Mouse (Mus musculus): ENCODE data around the gene Lmo1. TPM values are rescaled to one million over a fixed set of nuclear protein-coding genes. Genes with fewer than 3 reads are reported as not detected.

Lmo1 gene
- total RNA-seq, 2 experiments from 2014 or later: 2.4 to 3.1 TPM

DNA sequence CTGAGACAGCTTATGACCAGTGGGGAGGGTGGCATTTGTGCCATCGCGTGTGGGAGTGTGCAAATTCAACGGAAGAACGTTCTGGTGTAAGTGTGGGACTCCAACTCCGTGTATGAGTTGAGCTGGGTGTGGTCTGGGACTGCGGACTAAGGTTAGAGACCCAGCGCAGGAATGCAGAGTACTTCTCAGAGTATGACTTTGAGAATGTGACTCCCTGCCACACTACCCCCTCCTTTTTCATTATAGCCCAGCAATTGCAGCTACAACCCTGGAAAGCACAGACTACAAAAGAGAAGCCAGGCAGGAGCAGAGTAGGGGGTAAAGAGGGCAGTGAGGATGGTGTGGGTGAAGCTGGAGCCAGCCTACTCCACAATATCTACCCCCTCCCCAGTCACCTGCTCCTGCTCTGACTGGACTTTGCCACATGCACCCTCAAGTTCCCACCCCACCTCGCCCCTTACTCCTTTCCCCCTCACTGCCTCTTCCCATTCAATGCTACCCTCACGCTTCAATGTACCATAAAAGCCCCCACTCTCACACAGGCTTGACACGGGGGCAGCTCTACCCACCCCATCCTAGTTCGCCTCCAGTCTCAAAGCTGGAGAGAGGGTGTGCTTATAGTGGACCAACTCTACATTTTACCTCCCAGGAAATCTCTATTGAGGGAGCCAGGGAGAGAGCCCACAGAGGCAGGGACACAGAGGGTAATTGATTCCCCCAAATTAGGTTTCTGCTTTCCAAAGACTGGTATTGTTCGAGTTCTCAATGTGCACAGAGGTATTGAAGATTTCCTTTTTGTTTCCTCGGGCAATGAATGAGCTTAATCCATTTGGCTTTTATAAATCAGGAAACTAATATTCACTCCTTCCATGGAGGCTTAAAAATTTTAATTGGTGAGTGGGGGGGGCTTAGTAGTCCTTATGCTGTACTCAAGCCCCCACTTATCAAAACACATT lies 941 bp upstream of the Lmo1 start:
- DNase-seq: no peak

DNA sequence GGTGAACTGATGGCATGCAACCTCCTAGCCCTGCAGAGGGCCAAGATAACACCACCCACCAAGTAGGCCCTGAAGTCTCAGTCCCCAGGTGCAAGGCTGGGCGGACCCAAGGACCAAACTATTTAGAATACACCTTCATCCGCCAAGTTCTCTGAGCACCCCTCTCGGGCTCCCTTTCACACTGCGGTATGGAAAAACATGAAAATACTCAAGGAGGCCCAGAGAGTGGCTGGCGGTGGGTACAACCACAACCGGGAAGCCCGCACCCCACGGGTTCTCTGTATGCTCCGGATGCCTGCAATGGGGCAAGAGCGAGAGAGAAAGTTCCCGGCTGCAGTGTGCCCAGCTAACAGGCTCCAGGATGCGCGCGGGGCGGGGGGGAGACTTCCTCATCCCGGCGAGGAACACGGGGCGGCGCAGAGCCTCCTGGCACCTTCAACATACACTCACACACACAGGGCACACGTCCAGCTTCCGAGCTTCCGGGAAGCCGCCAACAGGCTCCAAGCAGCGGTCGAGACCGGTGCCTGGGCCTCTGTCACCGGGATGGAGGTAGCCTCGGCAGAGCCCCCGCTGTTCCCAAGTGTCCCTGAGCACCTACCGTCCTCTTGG lies 564 bp downstream of the Lmo1 start:
- peak; percentile 48 to 54 for DNase-seq
- intact Hi-C loops (cut with DNase I): no loop called here

More for the DNA sequence above, 941 bp upstream of the Lmo1 start:
- intact Hi-C loops (cut with DNase I): no loop called here

DNA sequence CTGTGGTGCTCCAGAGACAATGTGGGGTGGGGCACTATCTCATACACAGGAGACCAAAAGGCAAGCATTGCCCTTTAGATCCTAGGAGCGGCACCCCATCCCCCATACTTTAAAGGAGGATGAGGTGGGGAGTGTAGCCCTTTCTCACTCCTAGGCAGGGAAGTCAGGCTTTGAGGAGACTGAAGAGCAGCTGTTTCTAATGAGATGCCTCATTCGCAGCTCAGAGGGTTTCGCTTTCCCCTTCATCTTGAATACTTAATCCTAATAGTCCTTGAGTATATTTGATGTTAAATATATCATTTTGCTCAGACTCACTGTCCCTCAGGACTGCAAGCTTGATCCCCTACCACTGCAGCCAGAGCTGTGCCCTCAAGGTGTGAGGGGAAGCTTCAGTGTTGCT lies 3.1 kb downstream of the Lmo1 start:
- no peak for DNase-seq
- intact Hi-C loops (cut with DNase I): loop anchor here (2.0 kb wide), 1 partner anchor 47 kb away; no protein-coding TSS in a partner anchor

DNA sequence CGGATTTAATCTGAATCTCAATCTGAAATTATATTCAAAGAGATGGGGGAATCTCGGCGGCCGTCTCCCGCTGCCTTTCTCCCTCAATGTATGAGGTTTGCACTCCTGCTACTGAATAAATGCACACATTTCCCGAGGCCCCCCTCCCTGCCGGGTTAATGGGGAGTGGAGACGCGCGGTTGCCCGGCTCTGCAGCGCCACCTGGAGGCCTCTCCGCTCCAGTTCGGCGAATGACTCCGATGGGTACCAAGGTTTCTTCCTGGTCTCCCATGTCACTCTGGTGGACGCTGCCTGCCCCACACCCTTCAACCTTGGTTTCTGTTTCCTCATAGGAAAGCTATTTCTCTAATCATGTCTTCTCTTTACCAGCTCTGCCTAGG lies 4.6 kb downstream of the Lmo1 start:
- intact Hi-C loops (cut with DNase I): loop anchor here (1.0 to 2.0 kb wide), 2 partner anchors 31 to 48 kb away; no protein-coding TSS in a partner anchor
- DNase-seq: peak; percentile 84 to 89

DNA sequence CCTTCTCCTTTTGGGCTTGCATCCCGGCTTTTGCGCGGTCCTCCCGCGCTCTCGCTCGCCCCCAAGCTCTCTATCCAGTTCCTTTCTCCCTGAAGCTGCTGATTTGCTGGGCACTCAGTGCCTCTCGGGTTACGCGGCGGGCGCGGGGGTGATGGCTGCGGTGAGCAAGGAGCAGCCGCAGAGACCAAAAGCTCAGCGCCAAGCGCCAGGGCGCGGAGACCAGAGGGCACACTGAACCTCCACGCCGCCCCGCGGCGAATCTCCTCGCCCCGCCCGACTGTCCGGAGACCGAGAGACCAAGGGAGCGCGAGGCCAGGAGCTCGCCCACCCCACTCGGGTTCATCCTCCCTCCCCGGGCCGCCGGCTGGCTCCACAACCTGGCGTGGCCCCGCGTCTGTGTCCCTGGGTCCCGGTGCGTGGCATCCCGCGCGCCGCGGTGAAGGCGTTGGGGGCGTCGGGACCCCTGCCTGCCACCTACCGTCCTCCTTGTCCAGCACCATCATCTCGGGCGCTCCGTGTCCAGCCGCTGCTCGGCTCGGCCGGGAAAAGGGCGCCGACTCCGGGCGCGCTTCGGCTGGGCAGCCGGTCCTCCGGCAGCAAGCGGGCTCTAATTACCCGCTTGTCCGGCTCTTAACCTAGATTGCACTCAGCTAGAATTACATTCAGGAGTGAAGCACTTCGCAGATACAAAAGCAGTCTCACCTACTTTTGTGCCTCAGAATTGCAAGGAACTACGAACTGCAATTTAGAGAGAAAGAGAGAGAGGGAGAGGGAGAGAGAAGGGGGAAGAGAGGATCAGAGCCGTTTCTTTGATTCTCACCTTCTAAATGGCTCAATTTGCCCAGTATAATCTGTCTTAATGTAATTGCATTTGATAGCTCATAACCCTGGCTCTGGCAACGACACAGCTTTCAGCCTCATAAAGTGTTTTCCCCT lies 5.2 kb downstream of the Lmo1 start:
- intact Hi-C loops (cut with DNase I): loop anchor here (1.0 to 2.0 kb wide), 3 partner anchors 30 to 71 kb away; no protein-coding TSS in a partner anchor

DNA sequence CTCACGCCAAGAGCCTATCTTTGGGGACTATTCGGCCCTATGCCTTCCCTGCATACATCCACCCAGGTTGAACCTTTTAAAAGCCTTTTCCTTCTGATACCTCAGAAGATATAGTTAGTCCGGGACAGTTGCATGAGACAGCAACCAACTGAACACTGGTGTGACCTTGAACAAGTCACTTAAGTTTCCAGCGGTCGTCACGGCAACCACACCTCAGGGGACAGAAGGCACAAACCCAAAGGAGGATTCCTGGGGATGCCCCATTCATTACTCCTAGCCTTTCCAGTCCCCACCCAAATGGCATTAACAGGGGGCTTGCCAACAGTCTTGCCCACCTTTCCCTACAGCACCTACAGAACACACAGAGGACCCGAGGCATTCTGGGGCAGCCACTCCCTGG lies 6.3 kb downstream of the Lmo1 start:
- DNase-seq: no peak
- intact Hi-C loops (cut with DNase I): loop anchor here (2.0 kb wide), 1 partner anchor 70 kb away; no protein-coding TSS in a partner anchor

More for the DNA sequence above, 5.2 kb downstream of the Lmo1 start:
- peak; percentile 13 to 21 for DNase-seq

DNA sequence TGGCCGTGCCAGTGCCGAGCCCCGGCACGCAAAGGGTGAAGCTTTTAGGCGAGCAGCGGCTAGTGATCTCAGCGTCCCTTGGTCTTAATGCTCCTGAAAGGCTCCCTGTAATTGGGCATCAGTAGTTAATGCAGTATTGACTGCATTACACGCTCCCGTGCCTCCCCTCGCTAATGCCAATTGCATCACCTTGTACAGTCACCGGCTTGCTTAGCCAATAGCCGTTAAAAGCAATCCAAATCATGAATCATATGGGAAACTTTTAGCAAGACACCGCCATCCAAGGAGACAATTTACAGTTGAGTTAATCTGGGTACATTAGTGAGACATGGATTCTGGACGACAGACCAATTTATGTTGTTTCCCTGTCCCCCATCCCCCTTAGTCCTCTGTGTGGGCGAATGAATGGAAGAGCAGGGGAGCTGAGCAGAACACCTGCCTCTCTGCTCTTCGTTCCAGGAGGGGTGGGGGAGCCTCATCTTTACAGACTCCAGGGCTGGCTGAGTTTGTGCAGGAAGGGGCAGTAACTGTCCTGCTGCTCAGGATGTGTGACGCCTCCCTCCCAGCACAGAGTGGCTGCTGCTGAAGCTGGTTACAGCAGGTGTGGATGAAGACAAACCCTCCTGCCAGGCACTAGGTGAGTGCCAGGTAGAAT lies 8.9 kb downstream of the Lmo1 start:
- DNase-seq: no peak
- intact Hi-C loops (cut with DNase I): no loop called here

DNA sequence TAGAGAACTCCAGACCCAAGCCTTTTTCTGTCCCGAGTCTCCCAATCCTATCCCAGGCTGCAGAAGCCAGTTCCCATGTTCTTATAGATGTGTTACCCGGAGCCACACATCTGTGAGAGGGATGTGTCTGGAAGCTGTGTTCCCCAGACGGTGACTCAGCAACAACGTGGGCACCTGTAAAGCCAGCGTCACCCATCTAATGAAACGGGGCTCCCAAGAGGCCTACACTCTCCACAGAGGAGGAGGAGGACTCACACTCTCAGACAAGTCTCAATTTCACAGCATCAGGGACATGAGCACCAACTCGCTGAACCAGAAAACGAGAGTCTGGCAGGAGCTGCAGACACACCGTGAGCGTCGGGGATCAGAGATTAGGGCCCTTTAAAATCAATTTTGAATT lies 20.7 kb downstream of the Lmo1 start:
- intact Hi-C loops (cut with DNase I): no loop called here
- DNase-seq: no peak

DNA sequence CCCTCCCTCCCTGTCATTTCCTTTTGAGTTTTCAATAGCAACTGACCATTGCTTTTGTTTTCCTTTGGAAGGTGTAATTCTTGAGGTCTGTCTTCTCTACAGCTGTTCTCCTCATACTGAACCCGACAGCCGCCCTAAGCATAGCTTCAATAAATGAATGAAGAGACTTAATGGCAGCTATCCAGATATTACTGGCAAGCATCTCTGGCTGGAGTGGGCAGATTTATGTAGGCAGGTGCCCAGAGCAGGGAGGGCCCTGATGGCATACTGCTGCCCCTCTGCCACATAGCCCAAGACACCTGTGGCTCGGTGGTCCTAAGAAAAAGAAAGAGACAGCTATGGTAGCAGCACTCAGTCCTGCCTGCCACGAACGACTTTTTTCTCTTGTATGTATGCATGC lies 21.5 kb downstream of the Lmo1 start:
- intact Hi-C loops (cut with DNase I): no loop called here

DNA sequence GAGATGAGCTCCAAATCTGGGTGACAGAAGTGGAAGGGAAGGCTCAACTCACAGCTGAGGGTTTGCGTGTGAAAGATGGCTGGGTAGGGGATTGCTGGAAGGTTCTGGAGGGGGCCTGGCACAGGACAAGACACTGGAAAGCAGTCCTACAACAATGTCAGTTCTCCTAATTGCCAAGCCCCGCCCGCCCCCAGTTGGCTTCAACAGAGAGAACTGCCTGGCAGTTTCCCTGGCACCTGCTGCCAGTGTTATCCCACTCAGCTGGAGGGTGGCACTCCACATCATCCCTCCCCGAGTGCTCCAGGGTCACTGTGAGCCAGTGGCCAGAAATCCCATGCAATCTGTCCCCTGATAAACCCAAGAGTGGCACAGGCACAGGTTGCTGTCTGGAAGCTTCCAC lies 23.9 kb downstream of the Lmo1 start:
- DNase-seq: no peak
- intact Hi-C loops (cut with DNase I): no loop called here

More for the DNA sequence above, 21.5 kb downstream of the Lmo1 start:
- DNase-seq: no peak

DNA sequence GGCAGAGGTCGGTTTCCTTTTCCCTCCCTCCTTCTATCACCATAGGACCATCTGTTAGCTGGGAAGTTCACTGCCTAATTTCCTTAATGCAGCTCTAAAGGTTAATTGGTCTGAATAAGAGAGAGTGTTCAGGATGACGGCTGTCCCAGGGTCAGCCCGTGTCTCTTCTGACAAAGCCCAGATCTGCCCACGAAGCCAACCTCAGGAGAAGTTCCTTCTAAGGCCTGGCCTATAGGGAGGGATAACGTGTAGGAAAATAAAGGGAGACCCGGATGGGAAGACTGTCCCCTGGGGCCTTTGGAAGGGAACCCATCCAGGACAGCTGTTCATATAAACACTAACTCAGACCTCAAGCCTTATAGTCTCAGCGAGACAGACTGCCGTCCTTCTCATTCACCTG lies 29.8 kb downstream of the Lmo1 start:
- intact Hi-C loops (cut with DNase I): no loop called here
- DNase-seq: no peak

DNA sequence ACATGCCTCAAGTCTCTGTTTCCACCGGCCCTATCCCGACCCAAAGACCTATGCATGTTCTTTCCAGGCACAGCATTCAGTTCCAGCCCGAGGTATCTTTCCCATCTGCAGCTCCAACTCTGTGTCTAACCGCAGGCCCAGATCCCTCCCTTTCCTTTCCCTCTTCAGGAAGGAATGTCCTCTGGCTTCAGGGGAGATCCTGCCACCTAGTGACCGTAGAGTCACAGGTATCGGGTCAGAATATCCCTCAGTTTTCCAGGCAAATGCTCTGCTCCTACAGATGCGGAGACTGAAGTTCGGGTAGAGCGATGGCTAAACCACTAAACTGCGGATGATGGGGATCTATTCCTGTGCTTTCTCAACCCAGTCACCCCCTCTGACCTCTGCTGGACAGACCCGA lies 30.3 kb downstream of the Lmo1 start:
- intact Hi-C loops (cut with DNase I): no loop called here
- DNase-seq: no peak

DNA sequence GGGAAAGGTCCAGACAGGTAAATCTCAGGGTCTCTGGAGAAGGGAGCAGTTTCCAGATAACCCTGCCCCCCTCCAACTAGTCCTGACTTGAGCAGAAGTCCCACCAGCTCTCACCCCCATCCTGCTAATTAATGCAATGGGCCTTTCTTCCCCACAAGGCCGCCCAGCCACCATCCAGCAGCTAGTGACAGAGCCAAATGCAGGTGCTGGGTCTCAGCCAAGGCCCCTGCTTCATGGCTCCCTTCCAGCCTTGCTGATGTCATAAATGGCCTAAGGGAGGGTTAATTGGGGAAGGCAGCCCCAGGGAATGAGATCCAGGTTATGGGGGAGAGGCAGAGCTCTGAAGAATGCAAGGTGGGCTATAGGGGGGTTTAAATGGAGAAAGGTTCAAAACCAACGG lies 32.4 kb downstream of the Lmo1 start:
- intact Hi-C loops (cut with DNase I): no loop called here
- no peak for DNase-seq

DNA sequence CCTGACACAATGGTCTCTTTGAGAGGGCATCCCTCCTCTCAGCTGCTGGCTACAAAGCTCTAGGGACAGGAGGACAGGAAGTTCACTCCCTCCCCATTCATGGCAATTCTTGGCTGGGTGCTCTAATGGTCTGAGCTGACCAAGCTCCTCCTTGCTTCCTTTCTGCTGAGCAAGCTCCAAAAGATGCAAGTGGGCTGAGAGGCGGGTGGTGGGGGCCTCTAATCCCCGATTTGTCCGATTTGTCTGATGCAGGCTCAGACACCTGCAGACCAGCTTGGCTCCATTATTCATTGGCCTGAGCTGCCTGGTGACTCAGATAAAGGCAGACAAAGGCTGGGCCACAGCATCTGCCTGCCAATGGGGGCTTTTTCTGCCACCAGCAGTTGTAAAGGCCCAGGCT lies 33.3 kb downstream of the Lmo1 start:
- intact Hi-C loops (cut with DNase I): no loop called here
- no peak for DNase-seq

DNA sequence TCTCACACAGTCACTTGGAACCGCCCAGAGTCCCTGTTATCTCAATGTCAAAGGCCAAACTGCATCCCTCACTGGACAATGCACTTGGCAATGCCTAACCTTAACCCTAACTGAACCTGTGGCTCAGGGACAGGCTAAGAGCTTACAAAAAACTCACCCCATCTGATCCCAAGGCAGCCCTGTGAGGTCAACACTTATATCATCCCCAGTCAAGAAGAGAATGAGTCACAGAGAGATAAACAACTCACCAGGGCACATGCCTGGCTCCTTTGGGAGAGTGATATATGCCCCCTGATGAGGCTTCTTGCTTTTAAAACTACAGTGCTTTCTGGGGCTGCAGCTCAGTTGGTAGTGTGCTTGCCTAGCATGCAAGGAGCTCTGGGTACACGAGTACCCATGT lies 34.0 kb downstream of the Lmo1 start:
- intact Hi-C loops (cut with DNase I): no loop called here
- no peak for DNase-seq

DNA sequence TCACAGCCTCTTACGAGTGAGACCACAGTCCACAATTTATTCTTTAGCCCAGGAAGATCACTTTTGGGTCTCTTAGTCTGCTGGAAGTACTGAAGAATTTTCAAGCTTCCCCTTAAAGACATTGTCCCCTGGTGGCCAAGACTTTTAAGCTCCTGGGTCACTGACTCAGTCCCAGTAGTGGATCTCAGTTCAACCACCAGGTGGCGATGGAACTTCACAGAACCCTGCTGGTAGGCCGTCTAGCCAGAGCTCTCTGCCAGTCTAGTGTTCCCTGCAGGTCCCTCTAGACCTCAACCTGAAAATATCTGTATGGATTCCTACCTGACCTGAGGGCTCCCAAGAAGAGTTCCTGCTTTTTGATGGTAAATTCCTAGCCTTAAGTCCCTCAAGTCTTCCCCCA lies 35.6 kb downstream of the Lmo1 start:
- peak; percentile 83 to 85 for DNase-seq
- intact Hi-C loops (cut with DNase I): loop anchor here (1.0 kb wide), 3 partner anchors 31 to 285 kb away; no protein-coding TSS in a partner anchor

DNA sequence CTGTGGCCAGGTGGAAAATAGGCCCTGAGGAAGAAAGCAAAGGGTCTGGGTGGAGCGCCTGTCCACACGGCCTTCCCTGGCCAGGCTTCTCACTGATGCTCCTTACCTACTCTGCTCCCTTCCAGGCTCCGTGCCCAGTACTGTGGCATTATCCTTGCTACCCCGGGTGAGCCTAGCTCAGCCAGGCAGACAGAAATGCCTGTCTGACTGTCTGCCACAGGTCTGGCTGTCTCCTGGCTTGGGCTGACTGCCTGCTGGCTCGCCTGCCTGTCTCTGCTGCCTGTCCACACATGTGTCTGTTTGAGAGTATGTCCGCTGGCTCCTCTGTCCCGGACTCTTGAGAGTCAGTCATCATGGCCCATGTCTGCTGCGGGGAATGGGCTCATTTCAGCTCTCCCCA lies 37.6 kb downstream of the Lmo1 start:
- intact Hi-C loops (cut with DNase I): no loop called here
- peak; percentile 13 to 30 for DNase-seq

DNA sequence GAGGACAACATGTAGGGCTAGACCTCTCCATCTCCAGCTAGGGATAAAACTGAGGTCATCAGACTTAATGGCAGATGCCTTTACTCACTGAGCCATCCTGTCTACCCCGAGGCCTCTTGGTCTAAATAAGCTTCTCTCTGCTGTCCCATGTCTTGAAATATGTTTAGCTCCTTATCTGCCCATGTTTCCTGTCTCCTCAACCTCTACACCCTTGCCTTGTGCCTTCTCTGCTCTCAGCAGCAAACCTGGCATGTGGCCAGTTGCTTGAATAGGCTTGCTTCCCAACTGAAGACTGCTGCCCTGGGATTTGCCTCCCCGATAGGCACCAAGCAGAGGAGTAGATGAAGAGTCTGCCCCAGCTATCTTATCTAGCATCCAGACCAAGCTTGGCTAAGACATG lies 43.4 kb downstream of the Lmo1 start:
- intact Hi-C loops (cut with DNase I): no loop called here
- no peak for DNase-seq

DNA sequence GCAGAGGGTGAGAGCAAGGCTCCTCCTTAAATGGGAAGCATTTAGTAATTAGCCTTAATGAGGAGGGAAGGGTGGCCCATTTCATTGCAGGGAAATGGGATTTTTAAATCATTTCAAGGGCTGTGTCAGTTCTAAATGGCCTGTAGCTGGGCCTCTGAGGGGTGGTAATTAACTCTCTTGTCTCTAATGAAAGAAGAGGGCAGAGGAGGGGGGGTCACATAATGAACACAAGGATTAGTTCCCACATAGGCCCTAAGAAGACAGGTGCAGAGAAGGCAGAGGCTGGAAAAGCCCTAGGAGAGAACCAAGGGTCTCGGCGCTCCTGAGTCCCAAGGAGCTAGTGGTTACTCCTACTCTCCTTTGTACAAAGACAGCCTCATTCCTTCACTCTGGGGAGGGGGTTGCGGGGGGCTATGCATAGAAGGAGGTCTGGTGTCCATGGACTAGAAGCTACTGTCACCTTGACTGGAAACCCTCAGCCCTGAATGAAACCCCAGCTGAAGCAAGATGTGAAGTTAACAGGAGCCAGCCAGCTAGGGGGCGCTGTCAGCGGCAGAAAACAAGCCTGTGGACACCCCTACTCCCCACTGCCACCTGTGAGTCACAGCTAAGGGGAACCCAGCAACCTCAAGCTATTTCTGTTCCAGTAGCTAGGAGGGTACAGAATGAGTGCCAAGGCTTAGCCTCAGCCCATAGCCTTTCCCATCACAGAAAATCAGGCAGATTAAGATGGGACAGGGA lies 44.9 kb downstream of the Lmo1 start:
- intact Hi-C loops (cut with DNase I): no loop called here
- no peak for DNase-seq

Measured in heart, postnatal 36 days (tissue).